Mouse (Mus musculus) embryonic stem cell, embryonic (primary cell): ENCODE results near the gene Gramd4.

Experiments used
- CTCF ChIA-PET, 4 experiments: fragments of 300-600 bp in 2 of 4; fragments of 350-600 bp in 2 of 4; sonication (Branson Sonifier 250); formaldehyde crosslinking; loops; one replicate each; lab custom pipeline; 2022; ENCODE audit warnings: inconsistent platforms in 2 of 4; lab: Charles Lee
- POLR2A ChIA-PET, 4 experiments: fragments of 300-600 bp in 2 of 4; fragments of 350-600 bp in 2 of 4; sonication (Branson Sonifier 250); formaldehyde crosslinking; loops; one replicate each; lab custom pipeline; 2022; ENCODE audit warnings: antibody characterized with exemption in 4 of 4, inconsistent platforms in 1 of 4; lab: Charles Lee

Gramd4 gene

DNA sequence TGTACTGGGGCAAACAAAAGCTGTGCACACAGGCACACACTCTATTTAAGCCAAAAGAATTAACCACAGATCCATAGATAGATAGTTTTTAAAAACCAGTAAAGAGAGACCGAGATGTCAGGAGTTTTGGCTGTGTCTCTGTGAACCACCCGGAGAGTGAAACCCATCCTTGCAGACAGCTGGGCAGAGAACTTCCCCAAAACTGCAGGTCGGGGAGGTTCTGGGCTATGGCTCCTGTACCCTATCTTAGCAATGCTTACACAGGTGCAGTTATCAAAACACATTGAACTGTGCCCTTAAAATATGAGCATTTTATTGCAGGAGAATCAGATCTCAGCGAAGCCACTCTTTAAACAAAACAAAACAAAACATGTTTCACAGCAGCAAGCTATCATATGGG is 122.9 kb downstream of the Gramd4 start:
- ChIA-PET CTCF (interaction anchor here in 2 of 4 experiments (0.7 kb wide), 2 partner anchors 12 to 1444 kb away, joined by 4 to 6 read pairs; no protein-coding TSS in a partner anchor), POLR2A (interaction anchor here in 2 of 4 experiments (1.5 to 10.3 kb wide), 3 partner anchors 11 to 13 kb away, joined by 5 to 107 read pairs (median 22); no protein-coding TSS in a partner anchor)

DNA sequence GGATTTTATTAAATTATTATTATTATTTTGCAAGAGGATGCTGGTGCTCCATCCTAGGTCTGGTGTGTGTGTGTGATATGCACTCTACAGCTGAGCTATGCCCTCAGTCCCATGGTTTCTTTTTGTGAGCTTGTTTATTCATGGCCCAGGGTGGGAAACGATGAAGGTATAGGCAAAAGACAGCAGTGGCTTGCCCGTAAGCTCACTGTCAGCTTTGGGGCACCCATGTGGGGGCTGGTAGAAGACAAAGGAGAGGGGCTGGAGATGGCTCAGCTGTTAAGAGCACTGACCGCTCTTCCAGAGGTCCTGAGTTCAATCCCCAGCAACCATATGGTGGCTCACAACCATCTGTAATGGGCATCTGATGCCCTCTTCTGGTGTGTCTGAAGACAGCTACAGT is 123.8 kb downstream of the Gramd4 start:
- ChIA-PET CTCF (interaction anchor here (0.6 to 1.2 kb wide), 4 partner anchors 8 to 307 kb away, joined by 3 to 6 read pairs (median 5); no protein-coding TSS in a partner anchor), POLR2A (interaction anchor here in 2 of 4 experiments (1.2 to 10.3 kb wide), 9 partner anchors 9 to 23 kb away, joined by 3 to 107 read pairs (median 10); no protein-coding TSS in a partner anchor)

- CTCF ChIA-PET = interaction anchor here (0.6 to 1.5 kb wide), 6 partner anchors 8 to 308 kb away, joined by 3 to 6 read pairs (median 4); no protein-coding TSS in a partner anchor
- POLR2A ChIA-PET = interaction anchor here in 3 of 4 experiments (0.7 to 10.3 kb wide), 20 partner anchors 10 to 1135 kb away, joined by 3 to 107 read pairs (median 6); no protein-coding TSS in a partner anchor
Observed at GRCm38 (mm10) chr15:86181941-86182439, 124.5 kb downstream of the Gramd4 start.

GRCm38 (mm10) chr15:86182646-86183045 is 125.2 kb downstream of the Gramd4 start:
- CTCF ChIA-PET = interaction anchor here (0.6 to 1.5 kb wide), 6 partner anchors 9 to 178 kb away, joined by 3 to 8 read pairs (median 4); no protein-coding TSS in a partner anchor
- POLR2A ChIA-PET = interaction anchor here in 3 of 4 experiments (0.7 to 10.3 kb wide), 18 partner anchors 9 to 304 kb away, joined by 3 to 107 read pairs (median 6); no protein-coding TSS in a partner anchor

DNA sequence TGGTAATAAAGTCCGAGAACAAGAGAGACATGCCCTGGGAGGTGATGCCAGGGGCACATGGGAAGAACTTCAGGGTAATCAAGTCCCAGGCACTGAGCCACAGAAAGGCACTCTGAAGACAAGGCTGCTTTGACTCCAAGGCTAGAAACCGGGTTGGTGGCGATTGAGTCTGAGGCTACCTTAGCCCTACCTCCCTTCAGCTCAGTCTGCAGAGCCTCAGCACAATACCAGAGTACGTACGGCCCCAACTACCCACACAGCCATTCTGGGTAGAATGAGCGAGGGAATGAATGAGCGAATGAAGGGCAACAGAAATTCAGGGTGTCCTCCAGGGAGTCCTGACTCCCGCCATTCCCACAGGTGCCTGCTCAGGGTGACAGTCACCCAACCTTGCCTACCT is 126.0 kb downstream of the Gramd4 start:
- CTCF ChIA-PET = interaction anchor here in 1 of 4 experiments (0.6 kb wide), 1 partner anchor 48 kb away, joined by 8 read pairs; no protein-coding TSS in a partner anchor
- POLR2A ChIA-PET = interaction anchor here in 3 of 4 experiments (1.3 to 10.3 kb wide), 10 partner anchors 10 to 21 kb away, joined by 3 to 107 read pairs (median 7); no protein-coding TSS in a partner anchor

DNA sequence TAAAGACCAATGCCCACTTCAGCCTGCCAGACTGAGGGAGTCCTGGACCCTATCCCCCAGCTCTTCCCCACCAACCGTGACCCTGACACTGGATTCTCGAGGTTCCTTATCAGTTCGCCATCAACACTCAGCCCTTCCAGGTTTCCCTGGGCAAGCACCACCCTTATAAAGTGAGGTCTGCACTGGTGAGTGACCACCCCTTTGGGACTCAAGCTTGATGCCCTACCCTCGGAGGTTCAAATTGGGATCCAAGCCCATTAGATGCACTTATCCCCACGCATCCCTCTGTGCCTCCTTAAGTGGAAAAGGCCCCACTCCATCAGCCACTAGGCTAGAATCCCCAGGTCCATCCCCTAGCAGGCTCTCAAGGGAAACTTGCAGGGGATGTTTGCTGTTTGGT is 126.6 kb downstream of the Gramd4 start:
- ChIA-PET POLR2A (interaction anchor here in 2 of 4 experiments (1.0 to 10.3 kb wide), 8 partner anchors 9 to 31 kb away, joined by 3 to 107 read pairs (median 6); no protein-coding TSS in a partner anchor), CTCF (interaction anchor here in 1 of 4 experiments (1.0 kb wide), 1 partner anchor 15 kb away, joined by 5 read pairs; no protein-coding TSS in a partner anchor)

DNA sequence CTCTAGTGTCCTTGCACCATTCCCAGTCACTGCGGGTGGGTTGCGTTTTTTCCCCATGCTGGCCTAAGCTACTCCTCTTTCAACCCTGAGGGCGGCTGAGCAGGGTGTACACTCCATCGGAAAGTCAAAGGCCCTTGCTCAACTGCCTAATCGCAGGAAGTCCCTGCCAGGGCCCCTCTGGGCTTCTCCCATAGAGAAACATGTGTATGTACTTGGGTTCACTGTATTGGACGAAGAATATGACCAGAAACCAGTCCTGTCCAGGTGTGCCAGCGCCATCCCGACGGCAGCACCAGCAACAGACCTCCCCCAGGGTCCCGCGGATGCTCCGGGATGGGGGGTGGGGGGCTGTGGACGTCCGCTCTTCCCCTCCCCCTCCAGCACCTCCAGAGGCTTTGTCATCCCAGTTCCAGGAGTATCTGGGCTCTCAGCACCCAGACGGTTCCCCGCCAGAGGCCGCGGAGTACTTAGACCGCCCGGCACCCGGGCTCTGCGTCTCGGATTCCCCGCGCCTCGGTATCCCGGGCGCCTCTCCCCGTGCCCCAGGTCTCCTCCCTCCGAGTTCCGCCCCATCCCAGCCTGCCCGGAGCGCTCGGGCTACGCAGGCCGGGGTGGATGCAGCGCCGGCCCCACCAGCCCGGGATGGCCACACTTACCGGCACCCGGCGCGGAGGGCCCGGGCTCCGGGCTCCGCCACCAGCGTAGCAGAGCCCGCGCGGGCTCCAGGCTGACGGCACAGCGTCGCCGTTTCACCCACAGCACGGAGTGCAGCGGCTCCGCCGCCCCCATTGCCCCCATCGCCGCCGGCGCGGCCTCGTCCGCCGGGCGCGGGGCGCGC is 127.6 kb downstream of the Gramd4 start:
- CTCF ChIA-PET = interaction anchor here in 2 of 4 experiments (0.7 to 1.0 kb wide), 3 partner anchors 16 to 24 kb away, joined by 3 to 5 read pairs (median 3); no protein-coding TSS in a partner anchor
- POLR2A ChIA-PET = interaction anchor here in 3 of 4 experiments (0.7 to 10.3 kb wide), 13 partner anchors 9 to 373 kb away, joined by 3 to 107 read pairs (median 4); partner anchors contain the start of gene Cdpf1 (in 1 of the 3)

DNA sequence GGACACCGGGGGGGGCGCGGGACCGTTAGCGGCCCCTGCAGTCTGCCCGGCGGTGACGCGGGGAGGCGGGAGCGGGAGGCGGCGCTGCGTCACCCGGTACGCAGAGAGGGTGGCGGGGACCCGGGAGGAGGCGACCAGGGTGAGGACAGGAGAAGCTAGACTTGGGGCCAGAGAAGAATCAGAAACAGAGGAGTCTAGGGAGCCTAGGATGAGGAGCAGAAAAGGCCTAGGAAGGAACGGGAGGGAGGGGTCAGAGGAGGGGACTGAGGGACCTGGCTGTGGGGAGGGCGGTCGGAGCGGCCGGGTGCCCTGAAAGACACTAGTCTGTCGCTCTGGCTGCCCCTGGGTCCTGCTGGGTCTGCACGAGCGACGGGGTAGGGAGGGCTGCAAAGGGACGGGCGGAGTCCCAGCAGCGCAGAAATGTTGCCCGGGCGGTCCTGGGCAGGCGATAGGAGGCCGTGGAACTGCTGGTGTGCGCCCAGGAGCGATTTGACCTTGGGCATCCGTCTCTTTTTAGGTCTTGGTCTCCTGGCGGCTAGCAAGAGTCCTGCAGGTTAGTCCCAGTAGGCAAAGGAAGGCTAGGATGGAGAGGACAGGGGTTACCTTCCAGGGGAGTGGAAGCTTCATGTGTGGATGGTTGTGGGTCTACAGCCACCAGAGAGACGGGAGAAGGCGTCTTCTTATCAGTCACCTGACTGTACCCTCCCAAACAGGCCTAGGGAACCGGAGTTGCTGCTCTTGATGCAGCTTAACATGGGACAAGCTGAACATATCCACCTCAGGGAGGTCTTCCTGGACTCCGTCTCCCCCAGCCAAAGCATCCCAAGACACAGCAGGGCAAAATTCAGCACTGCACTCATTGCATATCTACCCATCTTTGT is 128.4 kb downstream of the Gramd4 start, which contains the start of gene Cerk:
Gene Cerk (minus strand): TSS at position 453 of the 881 bp plus-strand sequence.
- CTCF ChIA-PET = interaction anchor here in 3 of 4 experiments (0.7 to 2.3 kb wide), 12 partner anchors 10 to 125 kb away, joined by 3 to 11 read pairs (median 3); no protein-coding TSS in a partner anchor

GRCm38 (mm10) chr15:86186686-86187085 is 129.2 kb downstream of the Gramd4 start:
- ChIA-PET CTCF (interaction anchor here in 3 of 4 experiments (0.7 to 2.3 kb wide), 12 partner anchors 9 to 125 kb away, joined by 3 to 11 read pairs (median 3); no protein-coding TSS in a partner anchor), POLR2A (interaction anchor here in 2 of 4 experiments (0.9 to 10.3 kb wide), 19 partner anchors 8 to 354 kb away, joined by 3 to 107 read pairs (median 4); partner anchors contain the start of genes Tbc1d22a (in 1 of the 2) and Ttc38 (in 1 of the 2))

More for the DNA sequence above, 128.4 kb downstream of the Gramd4 start, which contains the start of gene Cerk:
- POLR2A ChIA-PET = interaction anchor here in 3 of 4 experiments (0.7 to 10.3 kb wide), 21 partner anchors 8 to 374 kb away, joined by 3 to 107 read pairs (median 4); partner anchors contain the start of genes Cdpf1 (in 1 of the 3), Tbc1d22a (in 1 of the 3) and Ttc38 (in 1 of the 3)
